Comparison of ENCODE assay signal across 11 mouse cellular contexts in the genomic region with DNA sequence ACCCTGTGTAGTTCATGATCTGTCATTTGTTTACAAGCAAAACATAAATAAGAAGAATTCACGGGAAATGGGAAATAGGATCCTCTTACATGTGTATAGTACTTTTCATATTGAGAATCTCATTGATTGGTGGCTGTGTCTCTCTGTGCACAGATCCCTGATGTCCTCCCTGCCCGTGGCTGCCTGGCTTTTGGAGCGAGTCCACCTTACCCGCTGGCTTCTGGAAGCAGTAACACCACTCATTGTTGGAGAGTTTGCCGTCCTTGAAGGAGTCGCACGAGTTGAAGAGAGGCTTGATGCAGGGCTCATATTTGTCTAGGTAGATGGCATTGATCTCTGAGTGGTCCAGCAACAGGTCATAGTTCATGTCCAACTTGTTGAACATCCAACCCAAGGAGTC.
DNase-seq lines count a peak whose midpoint lies in the region.
"Had no signal": no experiment of that assay in that cellular context is flagged by ENCODE, and none has a peak within 500 bp of the region (broad histone marks: within the 10 kb centered on the region; RNA-seq: fewer than 3 reads in every experiment).

No protein-coding gene starts in this region.

- peak; percentile 15 for DNase-seq in cerebellum, adult 9-11 months
- no peak for DNase-seq in cerebellum, adult 9-10 months
- DNase-seq in cerebellum, postnatal 14 days, result peak; percentile 36 to 55
- DNase-seq in cerebellum, adult 8-10 months, result no peak
- peak; percentile 20 to 27 for DNase-seq in cerebellum, postnatal 36 days
- no peak for DNase-seq in cerebellum, adult 11 months
- DNase-seq: adrenal gland, adult 2 months; adrenal gland, postnatal 10 days; adrenal gland, postnatal 25 days; embryo, embryonic 11 days; gastrocnemius, adult 2 months had no signal

Comparison
In these comparisons a context has a peak if more than half of its experiments do, and no peak if none do; other contexts are left out.
1. DNase-seq: peak in cerebellum, adult 9-11 months (single experiment), cerebellum, postnatal 14 days (2 of 2) and cerebellum, postnatal 36 days (2 of 2); none in cerebellum, adult 9-10 months (single experiment), cerebellum, adult 8-10 months (single experiment) and cerebellum, adult 11 months (single experiment).